Mouse (Mus musculus) ES-E14 (cell line): ENCODE data around the gene Erc1. TPM values are rescaled to one million over a fixed set of nuclear protein-coding genes. Genes with fewer than 3 reads are reported as not detected.

ENCODE experiments used
- DNase-seq: peaks from one replicate; pipeline ENCODE4 v3.0.0-alpha.2; 2013; ENCODE audit warnings: low read depth, low spot score
- H3K27ac ChIP-seq: 2 replicates; pipeline ENCODE4 v1.5.1; 2012; ENCODE audit warnings: low read depth, mild to moderate bottlenecking, low read length, moderate library complexity, mixed read lengths; ENCODE audit not compliant: poor library complexity, insufficient read depth, severe bottlenecking
- H3K36me3 ChIP-seq: 2 replicates; pipeline ENCODE4 v1.6.1; 2012; ENCODE audit warnings: mild to moderate bottlenecking, low read length, moderate library complexity, mixed read lengths; ENCODE audit not compliant: control insufficient read depth, poor library complexity, insufficient read depth, severe bottlenecking
- H3K4me1 ChIP-seq, 2 experiments: fragments of 150-350 bp in 1 of 2; sonication (generic) in 1 of 2; 2 replicates each; pipeline ENCODE4 v1.6.1; 2012; ENCODE audit warnings: low read length in 2 of 2, mild to moderate bottlenecking in 1 of 2, mixed read lengths in 1 of 2; ENCODE audit not compliant: control insufficient read depth in 2 of 2, insufficient read depth in 2 of 2, poor library complexity in 1 of 2
- H3K4me3 ChIP-seq, 2 experiments: fragments of 150-350 bp in 1 of 2; sonication (generic) in 1 of 2; 2 replicates each; pipeline ENCODE4 v1.5.1; 2012; ENCODE audit warnings: low read length in 2 of 2, low read depth in 1 of 2, mild to moderate bottlenecking in 1 of 2, mixed read lengths in 1 of 2; ENCODE audit not compliant: insufficient read depth in 1 of 2, poor library complexity in 1 of 2, severe bottlenecking in 1 of 2
- H3K9ac ChIP-seq: 2 replicates; pipeline ENCODE4 v1.6.1; 2012; ENCODE audit warnings: low read depth, mild to moderate bottlenecking, low read length, mixed read lengths; ENCODE audit not compliant: poor library complexity, insufficient read depth, severe bottlenecking
- H3K9me3 ChIP-seq: fragments of 150-350 bp; sonication (generic); 2 replicates; pipeline ENCODE4 v1.6.1; 2012; ENCODE audit warnings: low read depth, mild to moderate bottlenecking, low read length; ENCODE audit not compliant: control insufficient read depth, insufficient read depth
- CHD2 ChIP-seq: IDR thresholded peaks from 2 replicates; pipeline ENCODE4 v1.6.1; 2014; ENCODE audit warnings: mild to moderate bottlenecking, low read depth, low read length, inconsistent platforms
- HCFC1 ChIP-seq: IDR thresholded peaks from 2 replicates; pipeline ENCODE4 v1.6.1; 2012; ENCODE audit warnings: low read length, inconsistent platforms, borderline replicate concordance; ENCODE audit not compliant: insufficient read depth
- MAFK ChIP-seq: IDR thresholded peaks from 2 replicates; pipeline ENCODE4 v1.6.1; 2014; ENCODE audit warnings: mild to moderate bottlenecking, low read depth, low read length, inconsistent platforms; ENCODE audit not compliant: insufficient read depth
- ZC3H11A ChIP-seq: IDR thresholded peaks from 2 replicates; pipeline ENCODE4 v1.6.1; 2012; ENCODE audit warnings: low read depth, mild to moderate bottlenecking, inconsistent platforms, low read length, borderline replicate concordance
- ZNF384 ChIP-seq: IDR thresholded peaks from 2 replicates; pipeline ENCODE4 v1.6.1; 2012; ENCODE audit warnings: low read depth, low read length, inconsistent platforms
- in situ Hi-C, 2 experiments: fragments of 600-800 bp; cut with MboI; formaldehyde crosslinking; loops; one replicate each; pipeline ENCODE4 v1.15.1; 2025; ENCODE audit warnings: low sequenced_read_pairs in 2 of 2, inconsistent platforms in 1 of 2; ENCODE audit not compliant: unreplicated experiment in 2 of 2
- total RNA-seq: library from RNA; depleted of rRNA; stranded (reverse); fragments of 300-350 nt; gene quantifications from 2 replicates; pipeline ENCODE4 v1.2.3, GENCODE M21; 2012

Gene Erc1
- total RNA-seq, 1 experiment = 16.5 TPM

GRCm38 (mm10) chr6:119829951-119830350, 18.0 kb downstream of the Erc1 start:
- no peaks in the 10 kb centered on the region for H3K9me3 ChIP-seq
- no peak overlapping the region for H3K27ac ChIP-seq
- H3K9ac ChIP-seq = no peak overlapping the region
- TF ChIP-seq ZNF384 = no peak
- TF ChIP-seq CHD2 = no peak
- TF ChIP-seq MAFK = no peak
- TF ChIP-seq ZC3H11A = no peak
- no peak for TF ChIP-seq HCFC1
- H3K4me1 ChIP-seq = no peaks in the 10 kb centered on the region
- in situ Hi-C loops = no loop called here
- no peak for DNase-seq
- no peaks in the 10 kb centered on the region for H3K36me3 ChIP-seq
- no peak overlapping the region for H3K4me3 ChIP-seq

DNA sequence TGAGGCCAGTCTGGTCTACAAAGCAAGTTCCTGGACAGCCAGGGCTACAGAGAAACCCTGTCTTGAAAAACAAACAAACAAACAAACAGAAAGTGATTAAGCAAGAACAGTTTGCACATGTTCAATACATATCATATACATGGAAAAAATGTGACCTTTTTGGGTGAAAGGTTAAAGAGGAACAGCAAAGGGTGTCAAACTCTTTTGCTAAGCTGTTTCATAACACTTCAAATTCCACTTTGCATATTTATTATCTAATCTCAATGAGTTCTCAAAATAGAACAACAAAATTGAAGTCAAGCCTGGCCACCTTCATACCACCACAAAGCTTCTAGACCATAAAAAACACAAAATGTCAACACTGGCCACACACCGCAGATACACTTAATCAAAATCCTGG, 19.8 kb downstream of the Erc1 start:
- in situ Hi-C loops = no loop called here
- Histone ChIP-seq H3K4me1 (no peaks in the 10 kb centered on the region), H3K27ac (no peak overlapping the region), H3K9me3 (no peaks in the 10 kb centered on the region), H3K9ac (no peak overlapping the region), H3K4me3 (no peak overlapping the region), H3K36me3 (no peaks in the 10 kb centered on the region; the same call in 1 of the 2 replicates)
- TF ChIP-seq HCFC1 (no peak), MAFK (no peak), ZC3H11A (no peak), ZNF384 (no peak), CHD2 (no peak)
- no peak for DNase-seq

- in situ Hi-C loops = no loop called here
- Histone ChIP-seq H3K36me3 (no peaks in the 10 kb centered on the region; the same call in 1 of the 2 replicates), H3K4me3 (no peak overlapping the region), H3K27ac (no peak overlapping the region), H3K4me1 (no peaks in the 10 kb centered on the region), H3K9ac (no peak overlapping the region), H3K9me3 (no peaks in the 10 kb centered on the region)
- no peak for TF ChIP-seq ZC3H11A
- TF ChIP-seq HCFC1 = no peak
- no peak for TF ChIP-seq MAFK
- TF ChIP-seq ZNF384 = no peak
- TF ChIP-seq CHD2 = no peak
- no peak for DNase-seq
These were observed 21.3 kb downstream of the Erc1 start for GRCm38 (mm10) chr6:119826701-119827100.

DNA sequence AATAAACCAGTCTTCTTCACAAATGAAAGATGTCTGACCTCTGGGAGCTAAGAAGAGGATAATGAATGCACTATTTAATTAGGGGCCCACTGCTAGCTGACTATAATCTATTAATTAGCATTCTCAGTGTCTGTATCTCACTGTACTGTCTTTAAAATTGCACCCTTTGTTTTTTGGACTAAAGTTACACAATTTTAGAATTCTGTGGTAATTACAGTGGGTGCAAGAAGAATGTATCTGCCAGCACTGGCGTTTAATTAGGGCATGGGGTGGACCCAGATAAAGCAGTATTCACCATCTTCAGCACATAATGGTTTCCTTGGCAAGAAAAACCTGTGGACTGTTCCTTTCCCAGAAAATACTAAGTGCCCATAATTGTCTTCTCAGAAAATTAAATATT, 25.8 kb downstream of the Erc1 start:
- no peak overlapping the region for H3K27ac ChIP-seq
- H3K36me3 ChIP-seq = no peaks in the 10 kb centered on the region; the same call in 1 of the 2 replicates
- no peak for DNase-seq
- no peak overlapping the region for H3K9ac ChIP-seq
- H3K4me1 ChIP-seq = no peaks in the 10 kb centered on the region
- no peaks in the 10 kb centered on the region for H3K9me3 ChIP-seq
- no peak overlapping the region for H3K4me3 ChIP-seq
- no peak for TF ChIP-seq MAFK
- no peak for TF ChIP-seq HCFC1
- TF ChIP-seq CHD2 = no peak
- no peak for TF ChIP-seq ZNF384
- no peak for TF ChIP-seq ZC3H11A
- in situ Hi-C loops = no loop called here

- DNase-seq = no peak
- in situ Hi-C loops = no loop called here
- Histone ChIP-seq H3K4me3 (no peak overlapping the region), H3K27ac (no peak overlapping the region), H3K36me3 (no peaks in the 10 kb centered on the region; the same call in 1 of the 2 replicates), H3K9me3 (no peaks in the 10 kb centered on the region), H3K9ac (no peak overlapping the region), H3K4me1 (no peaks in the 10 kb centered on the region)
- TF ChIP-seq MAFK = no peak
- TF ChIP-seq ZNF384 = no peak
- TF ChIP-seq HCFC1 = no peak
- TF ChIP-seq ZC3H11A = no peak
- no peak for TF ChIP-seq CHD2
These were observed 26.8 kb downstream of the Erc1 start for GRCm38 (mm10) chr6:119821158-119821557.
